Comparison of ENCODE assay signal across 8 mouse cellular contexts in genomic region chr16:93682689-93683507, GRCm38 (mm10). TPM values are rescaled to one million over a fixed set of nuclear protein-coding genes. Genes with fewer than 3 reads are reported as not detected.
DNase-seq lines count a peak whose midpoint lies in the region; ATAC-seq and TF ChIP-seq lines count a peak whose summit lies in the region.

Gene Cbr3, plus strand, starts transcription at chr16:93683215.

- no peak for TF ChIP-seq POLR2A in bone marrow macrophage, adult 2 months (IDR thresholded peaks at IDR 0.05; ENCODE audit: borderline replicate concordance, low read depth, low read length)
- TF ChIP-seq POLR2A in myocyte (IDR thresholded peaks at IDR 0.05; ENCODE audit: insufficient read length, low read depth) = peak; percentile 58

- peaks cover 7% of the 10 kb centered on the region; the same call in 1 of the 2 replicates for H3K9me3 ChIP-seq in heart, embryonic 12.5 days (replicated peaks)
- H3K9me3 ChIP-seq in kidney, embryonic 16.5 days (ENCODE audit: low read length) = no peaks in the 10 kb centered on the region
- H3K9me3 ChIP-seq in liver, embryonic 11.5 days (ENCODE audit: control insufficient read depth, low read length) = no peaks in the 10 kb centered on the region

- peak within 1 kb of the TSS; percentile 90 for H3K4me2 ChIP-seq in heart, embryonic 12.5 days
- peak within 1 kb of the TSS; percentile 97 for H3K4me2 ChIP-seq in kidney, embryonic 16.5 days (replicated peaks; ENCODE audit: low read depth, low read length)
- peak within 1 kb of the TSS; percentile 83 for H3K4me2 ChIP-seq in liver, embryonic 11.5 days
- peak within 1 kb of the TSS; percentile 99 for H3K4me2 ChIP-seq in myocyte (ENCODE audit: low read depth)

- H3K36me3 ChIP-seq in heart, embryonic 12.5 days = no peaks in the 10 kb centered on the region
- no peaks in the 10 kb centered on the region for H3K36me3 ChIP-seq in kidney, embryonic 16.5 days (ENCODE audit: insufficient read depth, low read length)
- H3K36me3 ChIP-seq in liver, embryonic 11.5 days (ENCODE audit: control insufficient read depth, insufficient read depth, low read length) = no peaks in the 10 kb centered on the region
- no peaks in the 10 kb centered on the region for H3K36me3 ChIP-seq in myocyte (ENCODE audit: control insufficient read depth, insufficient read depth)
- peaks cover 1% of the 10 kb centered on the region; the same call in 1 of the 2 replicates for H3K36me3 ChIP-seq in splenic B cell, adult 2 months (ENCODE audit: control insufficient read depth, insufficient read depth, low read length, poor library complexity, severe bottlenecking)

- peaks cover 10% of the 10 kb centered on the region for H3K4me1 ChIP-seq in bone marrow macrophage, adult 2 months (ENCODE audit: control insufficient read depth, insufficient read depth, low read length)
- H3K4me1 ChIP-seq in heart, embryonic 12.5 days (replicated peaks) = peaks cover 10% of the 10 kb centered on the region
- H3K4me1 ChIP-seq in kidney, embryonic 16.5 days (ENCODE audit: insufficient read depth, low read length) = peaks cover 16% of the 10 kb centered on the region
- H3K4me1 ChIP-seq in liver, embryonic 11.5 days (replicated peaks; ENCODE audit: control insufficient read depth, insufficient read depth, low read length) = peaks cover 11% of the 10 kb centered on the region

- H3K9ac ChIP-seq in heart, embryonic 12.5 days = peak within 1 kb of the TSS; percentile 52
- H3K9ac ChIP-seq in kidney, embryonic 16.5 days (replicated peaks; ENCODE audit: low read length) = peak within 1 kb of the TSS; percentile 67
- 0 out of 2 replicates have a peak within 1 kb of the TSS, but pooled peaks have one; percentile 8 for H3K9ac ChIP-seq in liver, embryonic 11.5 days (ENCODE audit: low read depth, low read length)

- DNase-seq in 3T3-L1 (ENCODE audit: low read depth, low spot score) = peak; percentile 88
- peak; percentile 40 for DNase-seq in fibroblast of lung, adult 2 months (ENCODE audit: low read depth)
- DNase-seq in liver, embryonic 11.5 days (ENCODE audit: low spot score) = peak; percentile 61
- peak; percentile 80 for DNase-seq in splenic B cell, adult 2 months (ENCODE audit: low read depth, low spot score)

- H3K4me3 ChIP-seq in bone marrow macrophage, adult 2 months (ENCODE audit: insufficient read depth, low read length) = peak within 1 kb of the TSS; percentile 72
- peak within 1 kb of the TSS; percentile 50 for H3K4me3 ChIP-seq in heart, embryonic 12.5 days
- peak within 1 kb of the TSS; percentile 59 for H3K4me3 ChIP-seq in kidney, embryonic 16.5 days (ENCODE audit: low read length)
- H3K4me3 ChIP-seq in liver, embryonic 11.5 days (ENCODE audit: low read depth, low read length) = peak within 1 kb of the TSS; percentile 49
- peak within 1 kb of the TSS; percentile 30 for H3K4me3 ChIP-seq in myocyte

- H3ac ChIP-seq in myocyte (ENCODE audit: control insufficient read depth, insufficient read length) = peak within 1 kb of the TSS; percentile 33

- peak; percentile 67 for ATAC-seq in heart, embryonic 12.5 days (ENCODE audit: insufficient number of reproducible peaks, low FRiP score)
- peak; percentile 87 for ATAC-seq in kidney, embryonic 16.5 days (ENCODE audit: low FRiP score, low TSS enrichment)
- peak; percentile 47; the same call in 1 of the 2 replicates for ATAC-seq in liver, embryonic 11.5 days (replicated peaks; ENCODE audit: low FRiP score)

- TF ChIP-seq CTCF in bone marrow macrophage, adult 2 months (IDR thresholded peaks at IDR 0.05; ENCODE audit: low read depth, low read length) = peak; percentile 13; the same call in 1 of the 2 replicates

- WGBS in heart, embryonic 12.5 days = under 1% methylated on average over 63 of the region's 63 CpGs
- WGBS in kidney, embryonic 16.5 days = under 1% methylated on average over 63 of the region's 63 CpGs
- 1% methylated on average over 63 of the region's 63 CpGs for WGBS in liver, embryonic 11.5 days

- no peak within 1 kb of the TSS for H3K27ac ChIP-seq in bone marrow macrophage, adult 2 months (ENCODE audit: insufficient read depth, low read depth, low read length)
- no peak within 1 kb of the TSS for H3K27ac ChIP-seq in heart, embryonic 12.5 days (ENCODE audit: poor library complexity, severe bottlenecking)
- no peak within 1 kb of the TSS for H3K27ac ChIP-seq in kidney, embryonic 16.5 days (ENCODE audit: low read length)
- no peak within 1 kb of the TSS for H3K27ac ChIP-seq in liver, embryonic 11.5 days (ENCODE audit: low read depth, low read length)

- peaks cover 55% of the 10 kb centered on the region for H3K27me3 ChIP-seq in heart, embryonic 12.5 days (replicated peaks)
- H3K27me3 ChIP-seq in kidney, embryonic 16.5 days (ENCODE audit: insufficient read depth, low read length) = peaks cover 38% of the 10 kb centered on the region
- H3K27me3 ChIP-seq in liver, embryonic 11.5 days (replicated peaks; ENCODE audit: control insufficient read depth, insufficient read depth, low read length) = peaks cover 54% of the 10 kb centered on the region
- H3K27me3 ChIP-seq in myocyte (ENCODE audit: control insufficient read depth, insufficient read depth, insufficient read length) = peaks cover under 1% of the 10 kb centered on the region
- peaks cover 1% of the 10 kb centered on the region; the same call in 1 of the 2 replicates for H3K27me3 ChIP-seq in splenic B cell, adult 2 months (ENCODE audit: control insufficient read depth, insufficient read depth, low read length, poor library complexity, severe bottlenecking)

- H3K79me2 ChIP-seq in myocyte (ENCODE audit: control insufficient read depth, insufficient read depth) = no peaks in the 10 kb centered on the region

TF ChIP-seq in myocyte, 11 proteins besides CTCF, POLR2A, EP300 and RAD21:
- TF ChIP-seq CEBPB (IDR thresholded peaks at IDR 0.05; ENCODE audit: insufficient read depth, poor library complexity, severe bottlenecking) (no peak), TCF12 (IDR thresholded peaks at IDR 0.05; ENCODE audit: insufficient read depth, poor library complexity, severe bottlenecking) (no peak), E2F4 (IDR thresholded peaks at IDR 0.05; ENCODE audit: insufficient read depth) (no peak), TCF3 (IDR thresholded peaks at IDR 0.05; ENCODE audit: insufficient read length, low read depth) (no peak), USF1 (IDR thresholded peaks at IDR 0.05; ENCODE audit: low read depth) (no peak), MAX (IDR thresholded peaks at IDR 0.05; ENCODE audit: low read depth) (no peak), MYOD1 (IDR thresholded peaks at IDR 0.05; ENCODE audit: control insufficient read depth in 1 of 3, insufficient read length in 2 of 3, low read depth in 2 of 3) (peak in 2 of 3 experiments; percentile 80 to 86), MYOG (IDR thresholded peaks at IDR 0.05; ENCODE audit: control insufficient read depth in 1 of 3, insufficient read depth in 1 of 3, insufficient read length in 2 of 3, low read depth in 2 of 3) (peak in 2 of 3 experiments; percentile 52 to 82), REST (IDR thresholded peaks at IDR 0.05; ENCODE audit: insufficient read depth, insufficient read length) (no peak), POLR2AphosphoS2 (IDR thresholded peaks at IDR 0.05; ENCODE audit: insufficient read length, low read depth) (no peak)

RNA-seq across cellular contexts. Expression of gene Cbr3, which starts in this region (rescaled TPM):
- 33.8 and 36.3 TPM in 2 replicates for polyA plus RNA-seq in bone marrow macrophage, adult 2 months (2012; ENCODE audit: insufficient read depth, insufficient read length, missing spikeins)
- polyA plus RNA-seq in heart, embryonic 12.5 days (2016; fragmentation: Nextera tagmentation; extraction: Ambion mirVana) = 0.69 TPM in 1 of 2 replicates, not detected in the other
- polyA plus RNA-seq in kidney, embryonic 16.5 days (2015; fragmentation: Nextera tagmentation; extraction: Ambion mirVana) = 7.6 and 8.6 TPM in 2 replicates
- polyA plus RNA-seq in liver, embryonic 11.5 days (2014; fragmentation: Nextera tagmentation; extraction: Ambion mirVana) = 0.16 and 0.33 TPM in 2 replicates
- 11.5 TPM for polyA plus RNA-seq in myocyte (2012; fragmentation: generic; extraction: Trizol)

Comparison
In these comparisons a context has a peak if more than half of its experiments do, and no peak if none do; other contexts are left out.
1. Peak in ATAC-seq, H3K4me3 ChIP-seq, H3K9ac ChIP-seq and H3K4me2 ChIP-seq in heart, embryonic 12.5 days; RNA of the gene not detected or under 1 TPM.
2. Peak in DNase-seq, ATAC-seq, H3K4me3 ChIP-seq, H3K9ac ChIP-seq and H3K4me2 ChIP-seq in liver, embryonic 11.5 days; RNA of the gene not detected or under 1 TPM.
3. H3K9ac ChIP-seq: peak in every context shown above with its lines; median percentile 67 in kidney, embryonic 16.5 days; 52 in heart, embryonic 12.5 days; 8 in liver, embryonic 11.5 days.